Mouse (Mus musculus) brain, embryonic 14.5 days (tissue): ENCODE data around the gene Fcer2a.

Source experiments
- CTCF ChIP-seq: fragments of 200-500 bp; IDR thresholded peaks from 2 replicates; pipeline ENCODE4 v1.5.1; 2012; ENCODE audit warnings: inconsistent platforms, mild to moderate bottlenecking, moderate library complexity, borderline replicate concordance; ENCODE audit not compliant: insufficient read depth, insufficient read length; ENCODE audit errors: extremely low read depth
- POLR2A ChIP-seq: fragments of 200-500 bp; IDR thresholded peaks from 2 replicates; pipeline ENCODE4 v1.6.1; 2012; ENCODE audit warnings: mild to moderate bottlenecking, inconsistent platforms, borderline replicate concordance; ENCODE audit not compliant: poor library complexity, insufficient read depth, insufficient read length, severe bottlenecking; ENCODE audit errors: extremely low read depth

GRCm38 (mm10) chr8:3664405-3664804, 29.6 kb downstream of the Fcer2a start:
- no peak for TF ChIP-seq CTCF
- no peak for TF ChIP-seq POLR2A
